Mouse (Mus musculus) midbrain, embryonic 12.5 days (tissue): ENCODE measurements around the gene Fam243. TPM values are rescaled to one million over a fixed set of nuclear protein-coding genes. Genes with fewer than 3 reads are reported as not detected.

Experiments
- ATAC-seq: fragments of 200-750 bp; cut with Nextera tagmentation; 2 replicates; pipeline ENCODE4 v1.8.0; 2017; ENCODE audit warnings: low read depth, moderate TSS enrichment, moderate library complexity; ENCODE audit not compliant: low FRiP score
- H3K27ac ChIP-seq: fragments of 300-500 bp; sonication (generic); replicated peaks from 2 replicates; pipeline ENCODE4 v1.5.1; 2016; ENCODE audit warnings: mild to moderate bottlenecking
- H3K27me3 ChIP-seq: fragments of 300-500 bp; sonication (generic); 2 replicates; pipeline ENCODE4 v1.6.1; 2016; ENCODE audit warnings: mild to moderate bottlenecking
- H3K36me3 ChIP-seq: fragments of 300-500 bp; sonication (generic); 2 replicates; pipeline ENCODE4 v1.6.1; 2016
- H3K4me1 ChIP-seq: fragments of 300-500 bp; sonication (generic); 2 replicates; pipeline ENCODE4 v1.6.1; 2016
- H3K4me2 ChIP-seq: fragments of 300-500 bp; sonication (generic); replicated peaks from 2 replicates; pipeline ENCODE4 v1.6.1; 2016; ENCODE audit warnings: mild to moderate bottlenecking, moderate library complexity
- H3K4me3 ChIP-seq: fragments of 300-500 bp; sonication (generic); 2 replicates; pipeline ENCODE4 v1.5.1; 2016; ENCODE audit warnings: mild to moderate bottlenecking
- H3K9ac ChIP-seq: fragments of 300-500 bp; sonication (generic); replicated peaks from 2 replicates; pipeline ENCODE4 v1.6.1; 2016; ENCODE audit warnings: mild to moderate bottlenecking, moderate library complexity
- H3K9me3 ChIP-seq: fragments of 300-500 bp; sonication (generic); 2 replicates; pipeline ENCODE4 v1.6.1; 2016; ENCODE audit warnings: mild to moderate bottlenecking
- WGBS: fragments of 180-500 bp; shearing (Covaris S2); methylation state at CpG from one replicate; pipeline ENCODE4 v1.1.7; 2016; 5-methylcytosine and 5-hydroxymethylcytosine counted together
- polyA plus RNA-seq: library from polyadenylated mRNA; unstranded; fragments of >200 nt; fragmentation: Nextera tagmentation; extraction: Ambion mirVana; gene quantifications from 2 replicates; pipeline ENCODE4 v1.2.1, GENCODE M21; 2016

Fam243 gene
- not detected in 2 replicates for polyA plus RNA-seq

DNA sequence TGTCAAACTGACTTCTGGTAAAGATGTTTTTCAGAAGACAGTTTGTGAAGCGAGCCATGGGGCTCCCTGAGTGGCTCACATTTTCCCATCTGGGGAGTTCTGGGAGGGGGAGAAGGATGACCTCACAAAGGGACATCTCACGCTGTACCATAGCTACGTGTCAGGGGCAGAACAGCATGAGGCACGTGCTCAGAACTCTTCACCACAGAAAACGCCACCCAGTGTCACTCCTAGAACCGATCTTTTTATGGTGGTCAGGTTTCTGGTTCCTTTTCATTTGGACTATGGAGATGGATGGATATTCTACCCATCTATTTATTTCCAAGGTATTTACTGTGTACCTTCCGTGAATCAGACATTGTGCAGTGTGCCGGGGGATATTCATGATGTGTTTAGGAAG is at the start of gene Fam243:
TSS of gene Fam243 (minus strand) at position 101 of the 400 bp plus-strand sequence.
- no peak within 1 kb of the TSS for H3K4me3 ChIP-seq
- H3K27me3 ChIP-seq: no peaks in the 10 kb centered on the region
- no peak within 1 kb of the TSS for H3K9ac ChIP-seq
- no peaks in the 10 kb centered on the region for H3K9me3 ChIP-seq
- 94% methylated on average over 8 of the region's 8 CpGs for WGBS
- no peak for ATAC-seq
- H3K4me1 ChIP-seq: peaks cover 19% of the 10 kb centered on the region
- no peak within 1 kb of the TSS for H3K4me2 ChIP-seq
- H3K36me3 ChIP-seq: no peaks in the 10 kb centered on the region
- H3K27ac ChIP-seq: no peak within 1 kb of the TSS

- H3K27me3 ChIP-seq: peaks cover 14% of the 10 kb centered on the region; the same call in 1 of the 2 replicates
- no peak overlapping the region for H3K9ac ChIP-seq
- H3K27ac ChIP-seq: no peak overlapping the region
- no peaks in the 10 kb centered on the region for H3K36me3 ChIP-seq
- H3K9me3 ChIP-seq: no peaks in the 10 kb centered on the region
- no peak overlapping the region for H3K4me2 ChIP-seq
- ATAC-seq: no peak
- H3K4me3 ChIP-seq: no peak overlapping the region
- H3K4me1 ChIP-seq: peaks cover 19% of the 10 kb centered on the region
- 60% methylated on average over 2 of the region's 2 CpGs for WGBS
Measured at GRCm38 (mm10) chr16:92369260-92369659, 48.0 kb upstream of the Fam243 start.

GRCm38 (mm10) chr16:92365477-92365876 is 44.2 kb upstream of the Fam243 start:
- Histone ChIP-seq H3K4me2 (no peak overlapping the region), H3K4me1 (peaks cover 6% of the 10 kb centered on the region), H3K27me3 (peaks cover 8% of the 10 kb centered on the region; the same call in 1 of the 2 replicates), H3K9ac (no peak overlapping the region), H3K9me3 (no peaks in the 10 kb centered on the region), H3K36me3 (no peaks in the 10 kb centered on the region), H3K27ac (no peak overlapping the region), H3K4me3 (no peak overlapping the region)
- WGBS: 54% methylated on average over 7 of the region's 7 CpGs
- no peak for ATAC-seq

DNA sequence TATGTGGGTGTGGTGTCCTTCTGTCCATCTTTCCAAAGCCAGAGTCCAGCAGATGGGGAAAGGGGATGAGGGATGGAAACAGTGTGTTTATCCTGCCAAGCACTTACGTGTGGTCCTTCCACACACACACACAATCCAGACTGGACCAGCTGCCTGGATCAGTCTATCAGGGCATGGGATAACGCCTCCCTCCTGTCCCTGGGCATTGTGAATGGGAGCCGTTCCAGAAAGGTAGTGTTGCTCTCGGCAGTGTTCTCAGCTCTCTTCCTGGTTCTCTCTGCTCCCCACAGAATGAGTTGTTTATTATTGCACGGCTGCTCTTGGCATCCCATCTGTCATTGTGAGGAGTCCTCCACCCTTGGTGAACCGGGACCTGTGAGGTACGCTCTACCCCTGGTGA is 39.5 kb upstream of the Fam243 start:
- 88% methylated on average over 7 of the region's 7 CpGs for WGBS
- Histone ChIP-seq H3K4me1 (peaks cover 17% of the 10 kb centered on the region), H3K36me3 (no peaks in the 10 kb centered on the region), H3K4me3 (no peak overlapping the region), H3K4me2 (no peak overlapping the region), H3K9ac (no peak overlapping the region), H3K9me3 (no peaks in the 10 kb centered on the region), H3K27me3 (peaks cover 17% of the 10 kb centered on the region), H3K27ac (no peak overlapping the region)
- ATAC-seq: no peak

DNA sequence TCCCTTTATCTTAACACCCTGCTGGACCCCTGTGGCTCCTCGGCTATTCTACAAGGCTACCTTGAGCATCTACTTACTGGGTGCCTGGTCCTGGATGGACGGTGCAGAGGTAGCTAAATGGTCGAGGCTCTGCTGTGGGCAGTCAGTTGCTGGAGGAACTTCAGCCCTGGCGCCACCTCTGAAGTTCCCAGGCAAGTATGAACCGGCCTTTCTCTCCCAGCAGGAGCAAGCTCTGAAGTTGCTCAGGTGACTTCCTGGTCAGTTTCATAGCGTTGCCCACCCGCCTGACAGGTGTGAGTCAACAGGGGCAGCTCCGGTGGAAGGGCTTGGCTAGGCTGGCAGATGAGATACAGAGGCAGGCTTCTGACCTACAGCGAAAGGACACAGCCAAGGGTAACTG is 38.0 kb upstream of the Fam243 start, which contains the start of gene Kcne1:
TSS of gene Kcne1 (minus strand) at position 240 of the 400 bp plus-strand sequence.
- no peak for ATAC-seq
- Histone ChIP-seq H3K4me3 (no peak within 1 kb of the TSS), H3K4me2 (no peak within 1 kb of the TSS), H3K4me1 (peaks cover 15% of the 10 kb centered on the region), H3K27ac (no peak within 1 kb of the TSS), H3K27me3 (peaks cover 17% of the 10 kb centered on the region), H3K9me3 (no peaks in the 10 kb centered on the region), H3K36me3 (no peaks in the 10 kb centered on the region), H3K9ac (no peak within 1 kb of the TSS)
- 60% methylated on average over 9 of the region's 9 CpGs for WGBS

DNA sequence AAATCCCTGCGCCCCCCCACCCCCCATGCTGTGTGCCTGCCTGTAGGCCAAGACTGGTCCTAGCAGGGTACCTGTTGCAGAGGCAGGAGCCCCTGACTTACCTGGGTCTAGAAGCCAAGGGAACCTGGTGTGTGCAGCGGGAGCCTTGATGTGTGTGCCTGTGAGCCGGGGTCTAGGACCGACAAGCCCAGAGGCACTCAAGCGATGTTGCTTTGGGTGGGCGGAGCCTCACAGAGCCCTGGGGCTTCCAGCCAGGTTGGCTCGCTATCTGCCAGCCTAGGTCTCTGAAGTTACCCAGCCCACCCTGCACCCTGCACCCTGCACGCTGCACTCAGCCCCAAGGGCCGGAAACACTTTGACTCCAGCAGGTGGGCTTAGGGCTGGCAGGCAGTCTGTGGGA is 37.5 kb upstream of the Fam243 start:
- no peak overlapping the region for H3K4me2 ChIP-seq
- no peaks in the 10 kb centered on the region for H3K9me3 ChIP-seq
- H3K27me3 ChIP-seq: peaks cover 17% of the 10 kb centered on the region
- 24% methylated on average over 9 of the region's 9 CpGs for WGBS
- no peak overlapping the region for H3K4me3 ChIP-seq
- H3K4me1 ChIP-seq: peaks cover 15% of the 10 kb centered on the region
- no peak overlapping the region for H3K27ac ChIP-seq
- ATAC-seq: no peak
- H3K36me3 ChIP-seq: no peaks in the 10 kb centered on the region
- H3K9ac ChIP-seq: no peak overlapping the region

DNA sequence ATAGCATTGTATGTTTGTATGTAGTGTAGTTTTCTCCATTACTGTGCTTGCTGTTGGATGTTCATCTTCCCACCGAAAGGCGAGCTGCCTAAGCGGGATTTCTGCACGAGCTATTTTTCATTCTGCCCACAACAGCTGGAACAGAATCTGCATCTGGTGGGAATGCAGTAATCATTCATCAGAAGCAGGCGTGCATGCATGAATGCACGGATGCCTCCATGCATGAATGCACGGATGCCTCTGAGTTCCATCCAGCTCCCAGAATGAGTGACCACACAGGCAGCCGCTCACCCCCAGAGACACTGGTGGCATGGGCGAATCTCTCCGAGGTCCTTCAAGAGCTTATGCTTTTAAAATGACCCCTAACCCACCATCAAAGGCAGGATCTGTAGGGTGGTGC is 36.3 kb upstream of the Fam243 start:
- peaks cover 17% of the 10 kb centered on the region for H3K27me3 ChIP-seq
- 22% methylated on average over 10 of the region's 10 CpGs for WGBS
- H3K36me3 ChIP-seq: no peaks in the 10 kb centered on the region
- H3K9me3 ChIP-seq: no peaks in the 10 kb centered on the region
- H3K4me2 ChIP-seq: no peak overlapping the region
- no peak for ATAC-seq
- no peak overlapping the region for H3K9ac ChIP-seq
- no peak overlapping the region for H3K4me3 ChIP-seq
- peaks cover 15% of the 10 kb centered on the region for H3K4me1 ChIP-seq
- H3K27ac ChIP-seq: no peak overlapping the region

GRCm38 (mm10) chr16:92357023-92357422 is 35.8 kb upstream of the Fam243 start:
- Histone ChIP-seq H3K27ac (no peak overlapping the region), H3K4me2 (no peak overlapping the region), H3K4me1 (peaks cover 15% of the 10 kb centered on the region), H3K4me3 (no peak overlapping the region), H3K9ac (no peak overlapping the region), H3K36me3 (no peaks in the 10 kb centered on the region), H3K9me3 (no peaks in the 10 kb centered on the region), H3K27me3 (peaks cover 17% of the 10 kb centered on the region)
- ATAC-seq: no peak
- WGBS: 66% methylated on average over 9 of the region's 9 CpGs

DNA sequence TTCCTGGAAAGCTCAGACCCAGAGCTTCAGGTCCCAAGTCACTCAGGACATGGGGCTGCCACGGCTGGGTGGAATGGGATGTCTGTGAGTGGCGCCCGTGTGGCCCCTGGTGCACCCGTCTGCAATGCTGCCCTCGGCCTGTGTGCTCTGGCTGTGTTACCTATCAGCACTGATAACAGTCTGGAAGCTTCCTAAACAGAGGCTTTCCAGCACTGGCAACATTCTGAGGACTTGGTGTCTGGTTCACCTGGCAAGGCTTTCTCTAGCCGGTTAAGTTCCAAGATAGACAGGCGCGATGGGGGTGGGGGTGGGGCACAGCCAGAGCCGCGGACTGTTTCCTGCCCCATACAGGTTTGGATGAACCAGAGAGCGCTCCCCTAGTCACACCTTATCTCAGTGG is 34.7 kb upstream of the Fam243 start:
- no peak for ATAC-seq
- Histone ChIP-seq H3K4me3 (no peak overlapping the region), H3K4me1 (peaks cover 15% of the 10 kb centered on the region), H3K27ac (no peak overlapping the region), H3K9me3 (no peaks in the 10 kb centered on the region), H3K4me2 (no peak overlapping the region), H3K36me3 (no peaks in the 10 kb centered on the region), H3K9ac (no peak overlapping the region), H3K27me3 (peaks cover 17% of the 10 kb centered on the region)
- WGBS: 81% methylated on average over 11 of the region's 11 CpGs

DNA sequence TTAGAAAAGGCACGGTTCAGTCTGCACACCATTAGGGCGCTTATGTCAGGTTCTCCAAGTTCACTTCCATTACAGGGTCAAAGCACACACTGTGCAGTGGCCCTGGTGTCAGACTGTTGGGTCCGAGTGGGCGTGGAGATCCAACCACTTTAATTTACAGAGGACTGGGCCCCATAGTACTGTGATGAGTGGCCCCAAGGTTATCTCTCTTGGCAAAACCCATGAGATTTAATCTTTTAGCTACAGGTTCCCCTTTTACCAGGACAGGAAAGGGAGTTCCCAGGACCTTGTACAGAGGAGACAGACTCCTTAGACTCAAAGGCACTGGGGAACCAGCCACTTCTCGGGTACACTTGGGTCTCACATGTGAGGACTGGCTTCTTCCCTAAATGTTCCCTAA is 34.1 kb upstream of the Fam243 start:
- Histone ChIP-seq H3K4me2 (no peak overlapping the region), H3K36me3 (no peaks in the 10 kb centered on the region), H3K4me1 (peaks cover 15% of the 10 kb centered on the region), H3K9me3 (no peaks in the 10 kb centered on the region), H3K9ac (no peak overlapping the region), H3K27ac (no peak overlapping the region), H3K27me3 (peaks cover 17% of the 10 kb centered on the region), H3K4me3 (no peak overlapping the region)
- 83% methylated on average over 5 of the region's 5 CpGs for WGBS
- no peak for ATAC-seq

DNA sequence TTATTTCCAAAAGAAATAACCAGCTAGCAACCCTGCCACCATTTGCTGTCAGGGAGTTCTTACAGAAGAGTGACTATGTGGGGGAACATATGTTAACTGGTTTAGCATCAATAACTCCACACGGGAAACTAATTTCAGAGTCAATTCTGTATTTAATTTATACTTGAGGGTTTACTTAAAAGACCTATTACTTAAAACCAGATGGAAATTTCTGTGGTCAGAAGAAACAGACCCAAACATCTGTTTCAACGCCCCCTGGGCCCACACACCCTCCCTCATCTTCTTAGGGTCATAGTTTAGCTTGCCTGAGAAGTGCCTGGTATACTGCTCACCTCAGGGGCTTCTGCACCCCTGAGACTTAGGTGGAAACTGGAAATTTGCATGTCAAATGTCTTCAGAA is 32.7 kb upstream of the Fam243 start:
- ATAC-seq: no peak
- 73% methylated on average over 2 of the region's 2 CpGs for WGBS
- peaks cover 15% of the 10 kb centered on the region for H3K4me1 ChIP-seq

GRCm38 (mm10) chr16:92353295-92353694 is 32.1 kb upstream of the Fam243 start:
- peaks cover 15% of the 10 kb centered on the region for H3K4me1 ChIP-seq
- whole genome bisulfite sequencing: 91% methylated on average over 12 of the region's 12 CpGs
- no peak overlapping the region for H3K9ac ChIP-seq
- no peaks in the 10 kb centered on the region for H3K9me3 ChIP-seq
- ATAC-seq: no peak
- H3K4me3 ChIP-seq: no peak overlapping the region
- H3K4me2 ChIP-seq: no peak overlapping the region
- H3K27ac ChIP-seq: no peak overlapping the region
- peaks cover 9% of the 10 kb centered on the region for H3K27me3 ChIP-seq
- H3K36me3 ChIP-seq: no peaks in the 10 kb centered on the region

More for the DNA sequence above, 32.7 kb upstream of the Fam243 start:
- Histone ChIP-seq H3K27ac (no peak overlapping the region), H3K9me3 (no peaks in the 10 kb centered on the region), H3K4me2 (no peak overlapping the region), H3K9ac (no peak overlapping the region), H3K27me3 (peaks cover 12% of the 10 kb centered on the region), H3K36me3 (no peaks in the 10 kb centered on the region), H3K4me3 (no peak overlapping the region)

DNA sequence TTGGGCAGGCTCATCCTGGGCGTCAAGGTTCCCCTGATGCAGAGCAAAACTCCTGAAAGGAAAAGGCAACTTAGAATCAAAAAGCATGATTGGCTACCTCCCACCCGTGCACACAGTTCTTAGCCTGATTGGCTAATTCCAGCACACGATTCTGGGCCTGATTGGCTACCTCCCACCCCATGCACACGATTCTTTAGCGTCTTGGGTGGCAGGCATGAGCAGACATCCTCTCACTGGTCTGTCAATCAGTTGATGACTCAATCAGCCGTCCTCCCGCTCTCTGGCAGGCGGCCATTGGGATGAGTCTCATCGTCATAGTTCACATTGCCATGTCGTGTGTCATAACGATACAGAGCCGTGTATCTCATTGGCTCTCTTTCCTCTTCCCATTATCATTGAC is 27.7 kb upstream of the Fam243 start:
- no peaks in the 10 kb centered on the region for H3K27me3 ChIP-seq
- H3K4me1 ChIP-seq: peaks cover 8% of the 10 kb centered on the region; the same call in 1 of the 2 replicates
- no peak overlapping the region for H3K4me2 ChIP-seq
- no peaks in the 10 kb centered on the region for H3K36me3 ChIP-seq
- ATAC-seq: no peak
- H3K9me3 ChIP-seq: no peaks in the 10 kb centered on the region
- 72% methylated on average over 12 of the region's 12 CpGs for WGBS
- H3K4me3 ChIP-seq: no peak overlapping the region
- H3K27ac ChIP-seq: no peak overlapping the region
- H3K9ac ChIP-seq: no peak overlapping the region
